Mouse (Mus musculus) embryonic facial prominence, embryonic 15.5 days (tissue): Measurements from ENCODE around the gene Tiam1. TPM values are rescaled to one million over a fixed set of nuclear protein-coding genes. Genes with fewer than 3 reads are reported as not detected.

Source experiments
- ATAC-seq: fragments of 200-750 bp; cut with Nextera tagmentation; 2 replicates; pipeline ENCODE4 v1.8.0; 2017; ENCODE audit warnings: low read depth, moderate TSS enrichment; ENCODE audit not compliant: insufficient number of reproducible peaks, low FRiP score, low TSS enrichment
- H3K27ac ChIP-seq: fragments of 300-500 bp; sonication (generic); replicated peaks from 2 replicates; pipeline ENCODE4 v1.5.1; 2015; ENCODE audit warnings: mild to moderate bottlenecking, inconsistent platforms
- H3K27me3 ChIP-seq: fragments of 300-500 bp; sonication (generic); 2 replicates; pipeline ENCODE4 v1.6.1; 2015; ENCODE audit warnings: inconsistent platforms
- H3K36me3 ChIP-seq: fragments of 300-500 bp; sonication (generic); 2 replicates; pipeline ENCODE4 v1.6.1; 2015; ENCODE audit warnings: mild to moderate bottlenecking, inconsistent platforms
- H3K4me1 ChIP-seq: fragments of 300-500 bp; sonication (generic); 2 replicates; pipeline ENCODE4 v1.6.1; 2015; ENCODE audit warnings: inconsistent platforms
- H3K4me2 ChIP-seq: fragments of 300-500 bp; sonication (generic); replicated peaks from 2 replicates; pipeline ENCODE4 v1.6.1; 2015; ENCODE audit warnings: mild to moderate bottlenecking, inconsistent platforms
- H3K4me3 ChIP-seq: fragments of 300-500 bp; sonication (generic); replicated peaks from 2 replicates; pipeline ENCODE4 v1.5.1; 2015; ENCODE audit warnings: mild to moderate bottlenecking, inconsistent platforms
- H3K9ac ChIP-seq: fragments of 300-500 bp; sonication (generic); 2 replicates; pipeline ENCODE4 v1.6.1; 2015; ENCODE audit warnings: inconsistent platforms
- H3K9me3 ChIP-seq: fragments of 300-500 bp; sonication (generic); replicated peaks from 2 replicates; pipeline ENCODE4 v1.6.1; 2016; ENCODE audit warnings: inconsistent platforms
- WGBS: fragments of 180-500 bp; shearing (Covaris S2); methylation state at CpG from one replicate; pipeline ENCODE4 v1.1.7; 2015; 5-methylcytosine and 5-hydroxymethylcytosine counted together
- polyA plus RNA-seq: library from polyadenylated mRNA; unstranded; fragments of >200 nt; fragmentation: Nextera tagmentation; extraction: Ambion mirVana; gene quantifications from 2 replicates; pipeline ENCODE4 v1.2.1, GENCODE M21; 2015

Gene Tiam1
- polyA plus RNA-seq, 1 experiment from 2014 or later, result 45.3 TPM

- 0 out of 2 replicates have a peak overlapping the region, but pooled peaks have one; percentile 34 for H3K27ac ChIP-seq
- ATAC-seq, result no peak
- H3K9ac ChIP-seq, result no peak overlapping the region
Observed at GRCm38 (mm10) chr16:89968058-89968457, 175.5 kb downstream of the Tiam1 start.

GRCm38 (mm10) chr16:89962876-89963275 lies 180.7 kb downstream of the Tiam1 start:
- 0 out of 2 replicates have a peak, but pooled peaks cover 3% of the 10 kb centered on the region for H3K9me3 ChIP-seq
- no peaks in the 10 kb centered on the region for H3K36me3 ChIP-seq
- H3K27me3 ChIP-seq, result no peaks in the 10 kb centered on the region
- peaks cover 27% of the 10 kb centered on the region for H3K4me1 ChIP-seq
- WGBS, result 89% methylated on average over 14 of the region's 14 CpGs
- H3K4me3 ChIP-seq, result no peak overlapping the region
- H3K9ac ChIP-seq, result no peak overlapping the region
- no peak for ATAC-seq
- H3K4me2 ChIP-seq, result no peak overlapping the region
- no peak overlapping the region for H3K27ac ChIP-seq

More at GRCm38 (mm10) chr16:89968058-89968457, 175.5 kb downstream of the Tiam1 start:
- H3K36me3 ChIP-seq, result no peaks in the 10 kb centered on the region
- H3K4me1 ChIP-seq, result peaks cover 11% of the 10 kb centered on the region
- no peaks in the 10 kb centered on the region for H3K27me3 ChIP-seq
- H3K4me2 ChIP-seq, result no peak overlapping the region
- H3K4me3 ChIP-seq, result no peak overlapping the region
- H3K9me3 ChIP-seq, result 0 out of 2 replicates have a peak, but pooled peaks cover 3% of the 10 kb centered on the region
- 61% methylated on average over 6 of the region's 6 CpGs for WGBS

- Histone ChIP-seq H3K36me3 (no peaks in the 10 kb centered on the region), H3K27ac (peak overlapping the region; percentile 63)
Observed at GRCm38 (mm10) chr16:89960904-89961303, 182.7 kb downstream of the Tiam1 start.

GRCm38 (mm10) chr16:89960186-89960878 lies 183.2 kb downstream of the Tiam1 start:
- H3K9ac ChIP-seq, result peak overlapping the region; percentile 39
- peak overlapping the region; percentile 84 for H3K27ac ChIP-seq
- peak overlapping the region; percentile 66 for H3K4me2 ChIP-seq
- no peaks in the 10 kb centered on the region for H3K27me3 ChIP-seq
- peak overlapping the region; percentile 51 for H3K4me3 ChIP-seq
- H3K36me3 ChIP-seq, result peaks cover under 1% of the 10 kb centered on the region; the same call in 1 of the 2 replicates
- H3K4me1 ChIP-seq, result peaks cover 33% of the 10 kb centered on the region
- 0% methylated on average over 33 of the region's 33 CpGs for WGBS
- no peak for ATAC-seq
- H3K9me3 ChIP-seq, result 0 out of 2 replicates have a peak, but pooled peaks cover 3% of the 10 kb centered on the region

More at GRCm38 (mm10) chr16:89960904-89961303, 182.7 kb downstream of the Tiam1 start:
- 20% methylated on average over 4 of the region's 8 CpGs for WGBS
- Histone ChIP-seq H3K4me3 (peak overlapping the region; percentile 51), H3K4me1 (peaks cover 33% of the 10 kb centered on the region), H3K9me3 (0 out of 2 replicates have a peak, but pooled peaks cover 3% of the 10 kb centered on the region), H3K27me3 (no peaks in the 10 kb centered on the region), H3K4me2 (peak overlapping the region; percentile 66), H3K9ac (no peak overlapping the region)
- ATAC-seq, result no peak

- Histone ChIP-seq H3K9me3 (no peaks in the 10 kb centered on the region), H3K9ac (no peak overlapping the region), H3K4me1 (peaks cover 42% of the 10 kb centered on the region), H3K4me3 (peak overlapping the region; percentile 51), H3K36me3 (peaks cover 3% of the 10 kb centered on the region; the same call in 1 of the 2 replicates), H3K27me3 (no peaks in the 10 kb centered on the region), H3K4me2 (peak overlapping the region; percentile 66), H3K27ac (peak overlapping the region; percentile 84; the same call in 1 of the 2 replicates)
- no peak for ATAC-seq
- 41% methylated on average over 12 of the region's 12 CpGs for WGBS
Observed at GRCm38 (mm10) chr16:89958982-89959381, 184.6 kb downstream of the Tiam1 start.

GRCm38 (mm10) chr16:89958030-89958429 lies 185.5 kb downstream of the Tiam1 start:
- no peak overlapping the region for H3K4me3 ChIP-seq
- 0 out of 2 replicates have a peak overlapping the region, but pooled peaks have one; percentile 22 for H3K27ac ChIP-seq
- no peak for ATAC-seq
- peaks cover 3% of the 10 kb centered on the region; the same call in 1 of the 2 replicates for H3K36me3 ChIP-seq
- H3K4me2 ChIP-seq, result peak overlapping the region; percentile 21; the same call in 1 of the 2 replicates
- H3K9ac ChIP-seq, result no peak overlapping the region
- peaks cover 42% of the 10 kb centered on the region for H3K4me1 ChIP-seq
- WGBS, result 41% methylated on average over 10 of the region's 10 CpGs
- H3K9me3 ChIP-seq, result no peaks in the 10 kb centered on the region
- H3K27me3 ChIP-seq, result no peaks in the 10 kb centered on the region

GRCm38 (mm10) chr16:89954525-89954924 lies 189.0 kb downstream of the Tiam1 start:
- Histone ChIP-seq H3K36me3 (peaks cover 3% of the 10 kb centered on the region; the same call in 1 of the 2 replicates), H3K4me3 (no peak overlapping the region), H3K4me1 (peaks cover 37% of the 10 kb centered on the region), H3K27me3 (no peaks in the 10 kb centered on the region), H3K9ac (no peak overlapping the region), H3K4me2 (no peak overlapping the region), H3K27ac (peak overlapping the region; percentile 77), H3K9me3 (no peaks in the 10 kb centered on the region)
- peak; percentile 66 for ATAC-seq
- whole genome bisulfite sequencing, result 34% methylated on average over 8 of the region's 8 CpGs

GRCm38 (mm10) chr16:89954114-89954513 lies 189.5 kb downstream of the Tiam1 start:
- H3K27me3 ChIP-seq, result no peaks in the 10 kb centered on the region
- peaks cover 3% of the 10 kb centered on the region; the same call in 1 of the 2 replicates for H3K36me3 ChIP-seq
- no peak overlapping the region for H3K4me3 ChIP-seq
- peak overlapping the region; percentile 77 for H3K27ac ChIP-seq
- H3K4me2 ChIP-seq, result no peak overlapping the region
- no peak for ATAC-seq
- WGBS, result 70% methylated on average over 1 of the region's 1 CpGs
- H3K4me1 ChIP-seq, result peaks cover 34% of the 10 kb centered on the region
- H3K9ac ChIP-seq, result no peak overlapping the region
- H3K9me3 ChIP-seq, result no peaks in the 10 kb centered on the region

- H3K27ac ChIP-seq, result no peak overlapping the region
- no peak for ATAC-seq
- WGBS, result 62% methylated on average over 5 of the region's 5 CpGs
- H3K4me1 ChIP-seq, result peaks cover 24% of the 10 kb centered on the region
- no peaks in the 10 kb centered on the region for H3K27me3 ChIP-seq
- H3K36me3 ChIP-seq, result peaks cover 3% of the 10 kb centered on the region; the same call in 1 of the 2 replicates
- no peak overlapping the region for H3K4me2 ChIP-seq
- no peak overlapping the region for H3K4me3 ChIP-seq
- H3K9ac ChIP-seq, result no peak overlapping the region
- no peaks in the 10 kb centered on the region for H3K9me3 ChIP-seq
Observed at GRCm38 (mm10) chr16:89952821-89953220, 190.7 kb downstream of the Tiam1 start.

- no peak for ATAC-seq
- H3K4me2 ChIP-seq, result no peak overlapping the region
- H3K9ac ChIP-seq, result no peak overlapping the region
- 64% methylated on average over 8 of the region's 8 CpGs for WGBS
- no peaks in the 10 kb centered on the region for H3K9me3 ChIP-seq
- H3K27me3 ChIP-seq, result no peaks in the 10 kb centered on the region
- H3K4me3 ChIP-seq, result no peak overlapping the region
- peaks cover 3% of the 10 kb centered on the region; the same call in 1 of the 2 replicates for H3K36me3 ChIP-seq
- no peak overlapping the region for H3K27ac ChIP-seq
- peaks cover 24% of the 10 kb centered on the region for H3K4me1 ChIP-seq
Observed at GRCm38 (mm10) chr16:89950754-89951153, 192.8 kb downstream of the Tiam1 start.

- Histone ChIP-seq H3K9ac (no peak overlapping the region), H3K4me1 (peaks cover 29% of the 10 kb centered on the region), H3K36me3 (peaks cover 2% of the 10 kb centered on the region; the same call in 1 of the 2 replicates), H3K27me3 (no peaks in the 10 kb centered on the region), H3K4me2 (no peak overlapping the region), H3K9me3 (no peaks in the 10 kb centered on the region), H3K4me3 (no peak overlapping the region), H3K27ac (no peak overlapping the region)
- 68% methylated on average over 6 of the region's 6 CpGs for WGBS
- no peak for ATAC-seq
Observed at GRCm38 (mm10) chr16:89950251-89950650, 193.3 kb downstream of the Tiam1 start.
